Mouse (Mus musculus): ENCODE data around the gene Rhobtb3. TPM values are rescaled to one million over a fixed set of nuclear protein-coding genes. Genes with fewer than 3 reads are reported as not detected.
A peak's percentile ranks its signal among the peaks of the same experiment; 100 is the strongest.

The Rhobtb3 gene
- 10 to 100 TPM; 23.9 to 25.9 TPM for total RNA-seq (2021)

DNA sequence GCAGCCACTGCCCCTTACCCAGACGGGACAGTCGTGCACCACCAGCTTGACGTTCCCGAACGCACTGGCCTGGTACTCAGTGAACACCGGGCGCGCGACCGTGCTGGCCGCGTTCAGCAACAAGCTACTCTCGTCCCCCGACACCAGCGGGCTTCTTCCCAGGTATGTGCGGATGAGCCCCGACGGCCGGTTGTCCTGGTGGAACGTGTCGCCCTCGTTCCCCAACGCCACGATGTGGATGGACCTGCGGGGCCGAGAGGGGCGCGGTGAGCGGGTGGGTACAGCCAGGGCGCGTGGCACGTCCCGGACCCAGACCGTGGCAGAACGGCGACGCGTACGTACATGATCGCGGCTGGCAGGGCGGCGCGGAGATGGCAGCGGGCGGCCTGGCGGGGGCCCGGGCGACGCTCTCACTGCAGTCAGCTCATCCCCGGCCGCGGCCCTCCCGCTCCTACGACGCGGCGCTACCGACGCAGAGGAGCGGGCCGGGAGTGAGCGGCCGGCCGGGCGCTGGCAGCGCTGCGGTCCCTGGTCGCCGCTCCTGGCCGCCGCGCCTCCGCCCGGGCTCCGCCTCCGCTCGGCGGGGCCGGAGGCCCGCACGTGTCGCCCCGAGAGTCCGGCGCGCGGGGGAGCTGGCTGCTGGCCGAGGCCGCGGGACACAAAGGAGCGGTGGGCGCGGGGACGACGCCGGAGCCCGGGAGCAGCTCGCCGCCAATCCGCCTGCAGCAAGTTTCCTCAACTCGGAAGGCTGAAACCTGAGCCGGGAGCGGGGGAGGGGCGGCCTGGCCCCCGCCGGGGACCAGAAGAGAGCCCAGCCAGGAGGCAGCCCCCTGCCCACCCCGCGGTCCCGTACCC is at the start of gene Rhobtb3:
Gene Rhobtb3, minus strand, starts transcription at position 737 of the 855 bp plus-strand sequence.
- intact Hi-C loops (cut with DNase I), result loop anchor here (2.0 to 5.0 kb wide), 2 partner anchors 73 to 154 kb away; partner anchors contain the start of genes Arsk and Ttc37
- DNase-seq, result peak; percentile 88 to 89

GRCm38 (mm10) chr13:75992169-75993028 is 48.7 kb upstream of the Rhobtb3 start:
- DNase-seq, result peak; percentile 43 to 52
- intact Hi-C loops (cut with DNase I), result no loop called here

- DNase-seq, result peak; percentile 48
- intact Hi-C loops (cut with DNase I), result no loop called here
Observed at GRCm38 (mm10) chr13:75988096-75988495, 44.4 kb upstream of the Rhobtb3 start.

DNA sequence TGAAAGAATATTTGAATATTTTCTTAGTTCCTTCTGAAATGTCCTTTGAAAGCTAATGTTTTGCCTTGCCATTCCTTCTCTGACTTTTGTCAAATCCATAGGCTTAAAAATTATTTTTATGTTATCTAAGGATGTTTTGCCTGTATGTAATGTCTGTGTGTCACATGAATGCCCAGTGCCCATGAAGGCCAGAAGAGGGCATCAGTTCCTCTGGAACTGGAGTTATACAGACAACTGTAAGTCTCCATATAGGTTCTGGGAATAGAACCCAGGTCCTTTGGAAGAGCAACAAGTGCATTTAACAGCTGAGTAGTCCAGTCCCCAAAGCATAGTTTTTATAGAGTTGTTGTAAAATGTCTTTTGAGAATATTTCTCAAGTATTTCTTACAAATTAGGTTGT is 38.2 kb upstream of the Rhobtb3 start:
- intact Hi-C loops (cut with DNase I), result no loop called here
- no peak for DNase-seq

DNA sequence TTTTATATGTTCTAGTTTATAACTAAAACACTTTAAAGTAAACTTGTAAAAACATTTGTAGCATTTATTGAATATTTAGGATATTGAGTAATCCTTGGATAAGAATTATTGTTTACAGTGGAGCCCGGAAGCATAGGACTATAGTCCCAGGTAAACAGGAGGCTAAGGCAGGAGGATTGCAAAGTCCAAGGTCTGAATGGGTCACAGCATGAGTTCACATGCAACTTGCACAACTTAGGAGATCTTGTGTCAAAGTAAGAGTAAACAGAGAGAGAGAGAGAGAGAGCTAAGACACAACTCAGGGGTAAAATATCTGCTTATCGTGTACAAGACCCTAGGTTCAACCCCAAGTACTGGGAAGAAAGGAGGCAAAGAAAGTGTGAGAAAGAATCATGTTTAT is 32.9 kb upstream of the Rhobtb3 start:
- intact Hi-C loops (cut with DNase I), result no loop called here
- no peak for DNase-seq

- intact Hi-C loops (cut with DNase I), result no loop called here
- DNase-seq, result no peak
Observed at GRCm38 (mm10) chr13:75976218-75976617, 32.5 kb upstream of the Rhobtb3 start.

- intact Hi-C loops (cut with DNase I), result no loop called here
- no peak for DNase-seq
Observed at GRCm38 (mm10) chr13:75975629-75976028, 31.9 kb upstream of the Rhobtb3 start.

DNA sequence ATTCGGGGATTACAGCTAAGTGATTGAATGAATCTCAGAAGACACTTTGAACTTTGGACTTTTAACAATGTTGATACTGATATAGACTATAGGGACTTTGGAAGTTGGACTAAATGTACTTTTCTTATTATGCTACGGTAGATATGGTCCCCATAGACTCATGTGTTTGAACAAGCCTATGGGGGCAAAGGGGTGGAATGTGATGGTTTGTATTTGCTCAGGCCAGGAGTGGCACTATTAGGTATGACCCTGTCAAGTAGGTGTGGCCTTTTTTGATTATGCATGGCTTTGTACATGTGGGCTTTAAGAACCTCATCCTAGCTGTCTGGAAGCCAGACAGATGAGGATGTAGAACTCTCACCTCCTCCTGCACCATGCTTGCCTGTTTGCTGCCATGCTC is 30.8 kb upstream of the Rhobtb3 start:
- intact Hi-C loops (cut with DNase I), result no loop called here
- no peak for DNase-seq

DNA sequence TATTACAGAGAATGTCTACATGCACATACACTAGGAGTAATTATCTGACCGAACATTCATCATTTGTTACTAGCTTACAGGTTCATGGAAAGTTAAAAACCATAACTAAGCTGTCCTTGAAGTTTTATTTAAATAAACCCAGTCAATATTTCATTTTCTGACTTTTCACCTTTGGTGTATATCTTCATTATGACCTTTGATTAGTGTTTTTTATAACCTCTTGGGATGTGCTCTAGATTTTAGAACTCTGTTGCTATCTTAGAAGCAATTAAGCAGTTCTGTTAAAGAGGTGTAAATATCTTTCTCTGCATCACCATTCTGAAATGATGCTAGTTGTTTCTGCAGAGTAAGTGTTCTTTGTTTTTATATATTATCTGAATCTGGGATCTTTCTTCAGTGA is 23.1 kb upstream of the Rhobtb3 start, which contains the start of gene Spata9:
Gene Spata9, plus strand, starts transcription at position 301 of the 400 bp plus-strand sequence.
- intact Hi-C loops (cut with DNase I), result no loop called here
- no peak for DNase-seq

DNA sequence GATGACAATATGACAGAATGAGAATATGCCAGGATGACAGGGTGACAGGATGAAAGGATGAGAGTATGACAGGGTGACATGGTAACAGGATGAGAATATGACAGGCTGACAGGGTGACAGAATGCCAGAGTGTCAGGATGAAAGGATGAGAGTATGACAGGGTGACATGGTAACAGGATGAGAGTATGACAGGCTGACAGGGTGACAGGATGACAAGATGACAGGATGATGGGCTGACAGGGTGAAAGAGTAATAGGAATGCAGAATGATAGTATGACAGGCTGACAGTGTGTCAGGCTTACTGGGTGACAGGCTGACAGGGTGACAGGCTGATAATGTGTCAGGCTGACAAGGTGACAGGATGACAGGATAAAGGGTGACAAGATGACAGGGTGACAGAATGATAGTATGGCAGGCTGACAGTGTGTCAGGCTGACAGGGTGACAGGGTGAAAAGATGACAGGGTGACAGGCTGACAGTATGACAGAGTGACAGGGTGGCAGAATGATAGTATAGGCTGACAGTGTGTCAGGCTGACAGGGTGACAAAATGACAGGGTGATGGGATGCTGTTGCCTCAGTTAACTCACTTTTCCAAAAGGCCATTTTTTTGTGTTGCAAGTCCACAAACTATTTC is 11.8 kb upstream of the Rhobtb3 start:
- no peak for DNase-seq
- intact Hi-C loops (cut with DNase I), result no loop called here

DNA sequence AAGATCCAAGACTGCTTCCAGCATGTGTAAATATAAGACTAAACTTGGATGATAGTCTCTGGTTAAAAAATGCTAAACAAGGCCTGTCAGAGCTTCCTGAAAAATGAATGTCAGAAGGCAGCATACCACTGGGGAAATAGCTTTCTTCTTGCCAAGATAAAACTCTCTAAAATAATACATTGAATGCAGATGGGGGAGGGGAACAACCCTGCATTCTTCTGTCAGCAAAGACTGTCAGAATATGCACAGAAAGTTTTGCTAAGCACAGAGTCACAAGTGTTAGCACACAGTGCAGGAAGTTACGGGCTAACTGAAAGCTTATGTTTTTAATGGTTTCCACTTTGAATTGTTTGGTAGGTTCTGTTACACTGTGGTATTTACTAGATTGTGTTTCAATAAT is 6.6 kb upstream of the Rhobtb3 start:
- no peak for DNase-seq
- intact Hi-C loops (cut with DNase I), result no loop called here

- intact Hi-C loops (cut with DNase I), result loop anchor here (5.0 kb wide), 1 partner anchor 153 kb away; the partner anchor contains the start of genes Arsk and Ttc37
- DNase-seq, result peak; percentile 13 to 20
Observed at GRCm38 (mm10) chr13:75944044-75944820, 507 bp upstream of the Rhobtb3 start.

DNA sequence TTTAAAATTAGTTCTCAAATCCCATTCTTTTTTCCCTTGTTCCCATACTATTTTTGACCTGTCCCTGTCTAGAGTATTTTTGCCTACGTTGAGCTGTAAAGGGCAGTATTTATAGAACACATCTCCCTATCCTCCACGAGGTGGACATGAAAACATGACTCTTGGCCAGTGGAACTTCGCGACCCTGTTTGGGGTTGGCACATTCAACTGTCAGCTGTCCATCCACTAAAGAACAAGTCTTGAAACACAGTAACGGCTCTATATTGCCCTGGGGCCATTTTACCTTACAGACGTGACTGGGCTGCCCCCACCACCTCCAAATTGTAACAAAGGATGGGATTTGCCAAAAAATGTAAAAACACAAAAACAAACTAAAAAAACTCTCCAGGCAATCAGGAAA is 994 bp downstream of the Rhobtb3 start:
- no peak for DNase-seq
- intact Hi-C loops (cut with DNase I), result loop anchor here (2.0 to 5.0 kb wide), 2 partner anchors 74 to 155 kb away; partner anchors contain the start of genes Arsk and Ttc37

- DNase-seq, result no peak
- intact Hi-C loops (cut with DNase I), result loop anchor here (2.0 to 5.0 kb wide), 2 partner anchors 75 to 156 kb away; partner anchors contain the start of genes Arsk and Ttc37
Observed at GRCm38 (mm10) chr13:75941518-75942295, 2.0 kb downstream of the Rhobtb3 start.

DNA sequence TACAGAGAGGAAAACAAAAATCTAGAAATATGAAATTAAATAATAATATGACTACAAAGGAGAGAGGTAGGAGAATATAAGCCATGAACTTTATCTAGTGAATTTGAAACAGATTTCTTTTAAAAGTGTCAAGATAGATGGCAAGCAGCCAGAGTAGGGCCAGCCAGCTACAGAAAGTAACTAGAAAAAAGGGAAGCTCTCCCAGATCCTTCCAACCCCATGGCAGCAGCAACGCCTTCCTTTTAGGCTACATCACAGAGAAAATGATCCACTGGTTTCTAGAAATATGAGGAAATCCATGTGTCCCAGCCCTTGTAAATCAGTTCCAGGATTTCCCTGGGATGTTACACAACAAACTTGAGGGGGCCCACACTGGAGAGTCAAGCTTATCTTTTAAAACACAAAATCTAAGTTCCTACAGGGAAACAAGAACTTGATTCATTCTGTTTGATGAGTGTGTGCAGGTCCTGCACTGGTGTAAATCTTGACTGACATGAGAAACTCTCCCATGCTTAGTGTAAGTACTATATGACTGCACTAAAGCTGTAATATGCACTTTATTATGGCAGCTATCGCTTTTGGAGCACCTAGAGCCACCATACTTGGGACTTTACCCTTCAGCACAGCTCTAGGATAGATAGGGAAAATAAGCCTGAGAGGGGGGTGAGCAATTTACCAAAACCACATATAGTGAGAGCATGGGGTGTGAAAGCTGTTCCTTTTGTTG is 2.8 kb downstream of the Rhobtb3 start:
- DNase-seq, result peak; percentile 5 to 16
- intact Hi-C loops (cut with DNase I), result loop anchor here (5.0 kb wide), 1 partner anchor 156 kb away; the partner anchor contains the start of genes Arsk and Ttc37

- intact Hi-C loops (cut with DNase I), result no loop called here
- no peak for DNase-seq
Observed at GRCm38 (mm10) chr13:75938866-75939265, 4.9 kb downstream of the Rhobtb3 start.

- no peak for DNase-seq
- intact Hi-C loops (cut with DNase I), result no loop called here
Observed at GRCm38 (mm10) chr13:75933287-75933686, 10.4 kb downstream of the Rhobtb3 start.

- DNase-seq, result peak; percentile 68
- intact Hi-C loops (cut with DNase I), result no loop called here
Observed at GRCm38 (mm10) chr13:75931073-75931472, 12.7 kb downstream of the Rhobtb3 start.
